Mouse (Mus musculus) adrenal gland, postnatal 36 days (tissue): ENCODE measurements around the gene Kank4. TPM values are rescaled to one million over a fixed set of nuclear protein-coding genes. Genes with fewer than 3 reads are reported as not detected.
"Not testable (repeated sequence)": the region's sequence is repeated elsewhere in the genome, so short reads cannot be mapped to it uniquely, and the experiment has no call there.

Experiments
- DNase-seq, 2 experiments: peaks; one replicate each; pipeline ENCODE4 v3.0.0; 2021; ENCODE audit warnings: mixed read lengths in 1 of 2
- total RNA-seq, 2 experiments: library from RNA; stranded (reverse); gene quantifications; 2 replicates each; pipeline ENCODE4 v1.2.3; 2021

The Kank4 gene
- total RNA-seq, 2 experiments from 2014 or later, result 2.4 to 3.3 TPM

DNA sequence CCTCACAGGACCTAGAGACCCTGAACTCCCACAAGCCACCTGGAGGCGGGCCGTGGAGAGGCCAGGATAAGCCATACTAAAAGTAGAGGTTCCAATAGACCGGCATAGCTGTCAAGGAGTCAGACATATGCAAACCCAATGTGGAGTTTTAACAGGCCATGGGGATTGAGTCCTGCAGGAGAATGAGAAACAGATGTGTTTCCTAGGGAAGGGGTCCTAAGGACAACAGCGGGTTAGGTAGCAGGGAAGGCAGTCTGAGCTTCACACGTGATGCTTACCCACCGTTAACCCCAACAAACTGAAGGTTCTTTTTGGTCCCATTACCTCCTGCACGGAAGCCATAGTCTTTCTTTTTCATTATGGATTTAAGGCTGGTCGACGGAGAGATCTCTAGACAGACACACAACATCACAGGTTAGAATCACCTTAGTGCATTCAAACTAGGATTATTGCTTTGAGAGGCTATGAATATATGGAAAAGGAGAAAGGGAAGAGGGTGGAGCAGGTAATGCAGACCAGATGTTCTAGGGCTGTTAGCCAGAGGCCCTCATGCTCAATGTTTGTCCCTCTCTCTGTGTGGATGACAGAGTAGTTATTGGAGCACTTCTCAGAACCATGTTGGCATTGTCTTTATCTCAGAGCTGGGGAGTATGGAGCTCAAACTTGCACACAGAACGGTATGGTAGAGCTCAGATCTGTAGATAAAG, 40.5 kb downstream of the Kank4 start:
- no peak for DNase-seq

- no peak for DNase-seq
These were observed 43.6 kb downstream of the Kank4 start for GRCm38 (mm10) chr4:98773785-98774184.

DNA sequence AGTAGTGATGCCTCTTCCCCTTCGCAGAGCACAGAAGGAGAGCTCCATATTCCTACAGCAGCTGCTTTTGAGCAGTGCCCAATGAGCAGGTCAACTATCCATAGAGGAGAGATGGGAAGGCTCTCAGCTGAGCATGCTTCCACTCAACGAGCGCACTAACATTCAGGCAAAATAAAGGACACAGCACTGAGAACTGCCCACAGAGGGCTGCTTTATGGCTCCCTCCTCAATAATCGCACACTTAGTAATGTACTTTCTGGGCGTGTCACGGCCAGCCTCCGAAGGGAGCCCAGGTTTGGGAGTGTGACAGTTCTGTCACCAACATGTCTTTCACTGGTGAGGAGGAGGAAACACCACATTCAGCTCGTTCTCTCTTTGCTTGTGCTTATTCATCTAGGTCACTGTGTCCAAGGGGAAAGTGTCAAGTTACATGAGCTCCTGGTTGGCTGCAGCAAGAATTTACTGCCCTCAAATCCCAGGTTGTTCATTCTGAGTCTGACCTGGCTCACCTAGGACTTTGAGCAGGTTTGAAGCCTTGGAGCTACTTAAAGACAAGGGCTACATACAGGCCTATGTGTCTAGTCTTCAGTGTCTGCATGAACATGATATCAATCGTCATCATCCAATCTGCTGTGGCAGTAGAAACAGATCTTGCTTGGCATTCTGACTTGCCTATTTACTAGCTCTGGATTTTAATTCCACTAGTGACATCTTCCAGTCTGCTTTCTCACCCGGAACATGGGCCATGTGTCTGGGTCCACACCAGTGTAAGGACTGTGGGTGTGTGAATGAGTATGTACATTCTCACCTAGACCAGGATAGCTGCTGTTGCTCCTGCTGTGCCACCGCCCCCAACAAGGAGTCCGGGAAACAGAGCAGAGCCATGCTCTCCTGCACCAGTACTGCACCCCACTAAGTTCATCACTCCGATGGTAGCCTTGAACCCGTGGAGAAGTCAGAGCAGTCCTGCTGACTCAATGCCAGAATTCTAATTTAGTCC, 49.9 kb downstream of the Kank4 start:
- no peak for DNase-seq

DNA sequence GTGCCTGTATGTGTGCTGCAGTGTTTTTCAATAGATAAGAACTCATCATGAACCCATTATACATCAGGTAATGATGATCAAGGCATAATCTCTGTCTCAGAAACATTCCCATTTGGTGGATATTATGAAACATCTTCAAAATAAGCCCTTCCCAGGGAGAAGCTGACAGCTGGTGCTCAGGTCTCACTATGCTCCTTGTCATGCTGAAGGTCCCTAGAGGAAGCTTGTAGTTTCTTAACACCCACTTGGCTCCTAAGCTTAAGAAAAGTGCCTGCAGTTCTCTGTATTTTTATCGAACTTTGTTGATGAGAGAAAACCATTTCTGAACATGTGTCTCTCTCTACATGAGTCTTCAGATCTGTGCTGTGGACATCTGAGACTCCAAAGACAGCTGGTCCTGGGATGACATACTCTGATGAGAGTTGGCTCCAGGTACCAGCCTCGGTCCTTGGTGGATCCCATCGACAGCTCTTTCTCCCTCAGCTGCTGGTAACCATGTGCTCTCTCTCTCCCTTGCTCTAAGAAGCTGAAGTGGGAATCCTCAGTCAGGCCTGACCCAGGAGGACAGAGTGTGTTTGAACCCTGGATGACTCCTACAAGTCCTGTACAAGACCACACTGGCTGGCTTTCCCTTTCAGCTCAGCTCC, 58.3 kb downstream of the Kank4 start:
- DNase-seq, result no peak

- no peak for DNase-seq
These were observed 59.1 kb downstream of the Kank4 start for GRCm38 (mm10) chr4:98758012-98758821.

- DNase-seq, result no peak
These were observed 61.2 kb downstream of the Kank4 start for GRCm38 (mm10) chr4:98756141-98756540.

- DNase-seq, result no peak
These were observed 62.9 kb downstream of the Kank4 start for GRCm38 (mm10) chr4:98754456-98754855.

GRCm38 (mm10) chr4:98743906-98744210, 73.5 kb downstream of the Kank4 start:
- peak in 1 of 2 experiments; percentile 4 for DNase-seq

GRCm38 (mm10) chr4:98743209-98743905, 74.0 kb downstream of the Kank4 start:
- no peak for DNase-seq

GRCm38 (mm10) chr4:98739753-98740152, 77.6 kb downstream of the Kank4 start:
- peak in 1 of 2 experiments; percentile 13 for DNase-seq

DNA sequence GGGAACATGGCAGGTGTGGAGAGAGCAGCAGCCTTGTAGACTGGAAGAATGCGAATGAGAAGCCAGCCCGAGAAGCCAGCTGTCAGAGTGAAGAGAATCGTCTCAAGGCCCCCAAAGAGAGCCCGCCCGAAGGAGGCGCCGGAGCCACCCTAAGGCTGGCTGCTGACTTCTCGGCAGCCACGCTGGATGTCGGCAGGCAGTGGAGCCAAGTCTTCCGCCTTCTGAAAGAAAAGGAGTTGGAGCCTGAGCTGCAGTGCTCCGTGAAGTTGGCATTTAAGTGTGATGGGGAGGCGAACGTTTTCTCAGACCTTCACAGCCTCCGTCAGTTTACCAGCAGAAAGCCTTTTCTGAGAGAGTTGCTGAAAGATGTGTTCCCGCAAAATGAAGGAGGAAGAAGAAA, 83.7 kb downstream of the Kank4 start:
- no peak for DNase-seq

GRCm38 (mm10) chr4:98728716-98729115, 88.6 kb downstream of the Kank4 start:
- no peak for DNase-seq

DNA sequence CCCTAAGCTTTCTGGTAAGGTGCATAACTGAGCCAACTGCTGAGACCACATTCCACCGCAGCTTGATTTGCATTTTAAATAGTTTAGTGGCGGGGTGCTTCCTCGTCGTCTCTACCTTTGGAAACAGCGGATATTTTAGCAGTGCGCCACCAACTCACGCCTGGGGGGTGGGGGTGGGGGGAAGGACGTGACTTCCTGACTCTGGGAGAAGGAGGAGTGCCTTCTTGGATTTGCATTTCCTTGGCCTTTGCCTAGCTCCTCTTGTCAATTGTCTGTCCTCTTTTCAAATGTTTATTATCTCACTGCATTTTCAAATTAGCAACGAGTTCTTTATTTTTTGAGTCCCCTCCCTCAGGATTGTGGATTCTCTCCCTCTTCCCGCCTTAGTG, 89.4 kb downstream of the Kank4 start:
- no peak for DNase-seq

DNA sequence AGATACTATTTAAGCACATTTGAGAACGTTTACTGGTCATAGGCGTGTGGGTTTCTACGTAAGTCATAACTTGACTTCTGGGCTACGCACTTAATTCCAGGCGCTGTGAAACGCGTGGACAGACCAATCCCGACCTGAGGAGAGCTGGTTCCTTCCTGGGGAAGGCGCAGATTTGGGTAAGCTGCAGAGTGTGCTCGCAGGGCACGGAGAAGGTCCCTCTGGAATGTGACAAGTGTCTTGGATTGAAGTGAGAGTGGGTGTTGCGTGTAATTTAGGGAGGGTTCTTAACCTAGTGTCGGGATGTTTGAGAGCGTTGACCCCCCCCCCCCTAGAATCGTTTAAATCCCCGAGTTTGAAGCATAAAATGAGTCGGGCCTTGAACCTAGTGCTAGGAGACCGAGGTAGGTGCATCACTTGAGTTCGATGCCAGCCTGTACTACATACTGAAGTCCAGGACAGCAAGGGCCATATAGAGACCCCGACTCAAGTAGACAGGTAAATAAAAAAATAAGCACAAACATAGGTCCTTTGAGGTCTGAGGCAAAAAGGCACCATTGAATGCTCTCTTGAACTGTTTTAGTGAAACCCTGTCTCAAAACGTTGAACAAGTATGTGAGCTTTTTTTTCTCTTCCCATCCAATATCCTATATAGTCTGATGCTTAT, 89.9 kb downstream of the Kank4 start:
- DNase-seq, result no peak

GRCm38 (mm10) chr4:98726590-98727237, 90.6 kb downstream of the Kank4 start, which contains the start of gene L1td1:
L1td1 (plus strand) TSS chr4:98726734.
- DNase-seq, result no peak

DNA sequence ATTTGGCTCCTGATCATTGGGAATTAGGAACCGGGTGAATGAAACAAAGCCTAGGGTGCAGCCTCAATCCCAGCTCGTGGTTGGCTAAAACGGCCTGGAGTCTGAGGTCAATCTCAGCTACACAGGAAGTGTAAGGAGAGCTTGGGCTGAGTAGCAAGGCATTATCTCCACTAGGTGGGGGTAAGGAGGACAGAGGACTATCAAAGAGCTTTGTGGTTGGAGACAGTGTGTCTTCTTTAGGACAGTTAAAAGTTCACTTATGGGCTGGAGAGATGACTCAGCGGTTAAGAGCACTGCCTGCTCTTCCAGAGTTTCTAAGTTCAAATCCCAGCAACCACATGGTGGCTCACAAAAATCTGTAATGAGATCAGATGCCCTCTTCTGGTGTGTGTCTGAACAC, 91.9 kb downstream of the Kank4 start:
- peak in 1 of 2 experiments; percentile 7 for DNase-seq

GRCm38 (mm10) chr4:98724682-98725081, 92.7 kb downstream of the Kank4 start:
- not testable (repeated sequence) for DNase-seq

DNA sequence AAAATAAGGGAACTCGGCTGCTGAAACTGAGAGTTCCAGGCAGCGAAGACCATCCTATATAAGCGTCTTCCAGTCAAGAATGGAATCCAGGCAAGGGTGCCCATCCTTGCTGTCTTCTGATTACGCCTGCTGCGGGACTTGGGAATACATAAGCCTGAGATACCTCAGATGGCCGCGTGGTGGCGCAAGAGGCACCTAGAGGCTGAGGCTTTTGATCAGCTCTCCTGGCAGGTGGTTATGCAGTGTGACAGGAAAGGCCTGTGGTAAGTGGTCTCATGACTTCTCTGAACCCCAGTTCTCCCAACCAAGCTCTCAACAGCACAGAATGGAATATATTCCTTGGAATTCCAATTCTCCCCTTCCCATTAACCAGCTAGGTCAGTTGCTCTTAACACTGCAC, 94.9 kb downstream of the Kank4 start:
- DNase-seq, result peak; percentile 66 to 69

DNA sequence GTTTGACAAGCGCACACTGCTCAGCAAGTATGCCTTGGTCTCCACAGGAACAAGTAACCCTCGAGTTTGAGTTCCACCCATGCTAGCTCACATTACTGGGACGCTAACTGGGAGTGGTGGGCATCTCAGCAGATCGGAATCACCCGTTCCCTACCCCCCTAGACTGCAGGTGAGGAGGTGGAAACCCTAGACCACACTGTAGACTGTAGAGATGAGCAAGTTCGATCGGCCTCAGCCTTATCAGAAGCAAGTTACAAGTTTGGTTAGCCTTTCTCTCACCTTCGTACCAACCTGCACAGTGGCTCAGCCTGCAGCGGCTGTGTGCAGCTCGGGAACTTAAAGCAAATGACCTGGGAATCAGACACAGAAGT, 98.8 kb downstream of the Kank4 start:
- no peak for DNase-seq
